Mouse (Mus musculus): ENCODE measurements around the gene Kif14.

DNA sequence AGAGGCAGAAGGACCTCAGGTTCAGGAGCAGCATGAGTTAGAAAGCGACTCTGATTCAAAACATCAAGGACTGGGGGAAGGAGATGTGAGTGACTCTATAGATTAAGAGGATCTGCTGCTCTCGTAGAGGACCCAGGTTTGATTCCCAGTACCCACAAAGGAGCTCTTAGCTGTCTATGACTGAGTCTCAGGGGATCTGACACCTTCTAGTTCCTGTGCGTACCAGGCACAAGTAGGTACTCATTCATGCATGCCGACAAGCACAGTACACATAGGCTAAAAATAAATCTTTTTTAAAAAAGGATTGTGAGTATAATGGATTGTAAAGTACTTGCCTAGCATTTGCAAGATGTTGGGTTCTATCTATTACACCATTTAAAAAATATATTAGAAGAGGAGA is 37.2 kb upstream of the Kif14 start:
- TF ChIP-seq CHD1 (IDR thresholded peaks at IDR 0.05; ENCODE audit: low read depth, low read length), result no peak
- TF ChIP-seq ZNF384 (IDR thresholded peaks at IDR 0.05; ENCODE audit: low read depth, low read length), result no peak
- TF ChIP-seq CTCF (conservative IDR thresholded peaks at IDR 0.05 in 1 of 2, IDR thresholded peaks at IDR 0.05 in 1 of 2; ENCODE audit: low read depth in 2 of 2, low read length in 2 of 2), result no peak
- TF ChIP-seq MAFK (IDR thresholded peaks at IDR 0.05; ENCODE audit: insufficient replicate concordance, low read length), result no peak
- no peak for TF ChIP-seq EP300 (IDR thresholded peaks at IDR 0.05; ENCODE audit: low read length)
- TF ChIP-seq BHLHE40 (IDR thresholded peaks at IDR 0.05; ENCODE audit: low read depth, low read length), result no peak
- TF ChIP-seq POLR2A (IDR thresholded peaks at IDR 0.05; ENCODE audit: low read depth, low read length), result no peak
- TF ChIP-seq GABPA (IDR thresholded peaks at IDR 0.05; ENCODE audit: insufficient replicate concordance, low read depth, low read length), result no peak
